Mouse (Mus musculus) liver, postnatal 0 days (tissue): ENCODE data around the gene Trove2. TPM values are rescaled to one million over a fixed set of nuclear protein-coding genes. Genes with fewer than 3 reads are reported as not detected.

Experiments
- ATAC-seq: fragments of 200-750 bp; cut with Nextera tagmentation; 2 replicates; pipeline ENCODE4 v1.8.0; 2017; ENCODE audit warnings: mild to moderate bottlenecking, moderate library complexity
- DNase-seq: peaks from one replicate; pipeline ENCODE4 v3.0.0-alpha.2; 2016
- H3K27ac ChIP-seq: fragments of 300-500 bp; sonication (generic); 2 replicates; pipeline ENCODE4 v1.5.1; 2014; ENCODE audit warnings: antibody characterized with exemption, moderate library complexity, mild to moderate bottlenecking, low read depth
- H3K27me3 ChIP-seq: fragments of 300-500 bp; sonication (generic); 2 replicates; pipeline ENCODE4 v1.6.1; 2014; ENCODE audit warnings: low read length, control low read depth, mixed read lengths; ENCODE audit not compliant: insufficient read depth
- H3K36me3 ChIP-seq: fragments of 300-500 bp; sonication (generic); replicated peaks from 2 replicates; pipeline ENCODE4 v1.6.1; 2014; ENCODE audit warnings: mild to moderate bottlenecking, control low read depth, low read length, moderate library complexity, mixed read lengths; ENCODE audit not compliant: insufficient read depth
- H3K4me1 ChIP-seq: fragments of 300-500 bp; sonication (generic); 2 replicates; pipeline ENCODE4 v1.6.1; 2014; ENCODE audit warnings: antibody characterized with exemption, mild to moderate bottlenecking, control low read depth; ENCODE audit not compliant: insufficient read depth
- H3K4me2 ChIP-seq: fragments of 300-500 bp; sonication (generic); 2 replicates; pipeline ENCODE4 v1.6.1; 2014; ENCODE audit warnings: low read depth, mild to moderate bottlenecking, low read length, moderate library complexity, mixed read lengths
- H3K4me3 ChIP-seq: fragments of 300-500 bp; sonication (generic); 2 replicates; pipeline ENCODE4 v1.5.1; 2014; ENCODE audit warnings: low read depth, low read length
- H3K9ac ChIP-seq: fragments of 300-500 bp; sonication (generic); replicated peaks from 2 replicates; pipeline ENCODE4 v1.6.1; 2014; ENCODE audit warnings: mild to moderate bottlenecking, moderate library complexity
- H3K9me3 ChIP-seq: fragments of 300-500 bp; sonication (generic); 2 replicates; pipeline ENCODE4 v1.6.1; 2016; ENCODE audit warnings: mild to moderate bottlenecking, control low read depth, low read length, mixed read lengths
- CTCF ChIP-seq: sonication (generic); IDR thresholded peaks from 2 replicates; pipeline ENCODE4 v1.5.1; 2016; ENCODE audit warnings: antibody characterized with exemption, low read depth
- EP300 ChIP-seq: IDR thresholded peaks from 2 replicates; pipeline ENCODE4 v1.6.1; 2016; ENCODE audit warnings: antibody characterized with exemption, low read depth, mild to moderate bottlenecking
- WGBS: fragments of 180-500 bp; shearing (Covaris S2); extraction: QIAGEN DNeasy Blood & Tissue Kit; methylation state at CpG from one replicate; pipeline ENCODE4 v1.1.7; 2014; ENCODE audit not compliant: insufficient replicate concordance; 5-methylcytosine and 5-hydroxymethylcytosine counted together
- polyA plus RNA-seq: library from polyadenylated mRNA; unstranded; fragments of >200 nt; fragmentation: Nextera tagmentation; extraction: Ambion mirVana; gene quantifications from 2 replicates; pipeline ENCODE4 v1.2.1, GENCODE M21; 2015

Trove2 gene
- polyA plus RNA-seq, 1 experiment from 2014 or later, result 1.6 TPM

DNA sequence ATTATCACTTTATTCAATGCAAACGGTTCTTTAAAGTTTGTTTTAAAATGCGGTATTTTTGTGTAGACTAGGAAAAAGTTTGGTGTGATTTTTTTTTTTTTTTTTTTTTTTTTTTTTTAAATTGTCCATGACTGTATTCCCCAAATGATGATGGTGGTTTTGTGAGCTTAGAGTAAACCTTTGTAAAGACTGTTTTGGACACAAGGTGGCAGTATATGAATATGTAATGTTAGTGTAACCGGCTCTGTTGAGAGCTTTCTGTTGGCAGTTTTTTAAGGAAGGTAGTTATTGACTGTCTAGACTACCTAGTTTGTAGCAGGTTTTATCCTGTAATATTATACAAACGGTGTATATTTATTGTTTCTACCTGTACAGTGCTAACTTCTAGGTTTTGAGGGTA lies 26.7 kb upstream of the Trove2 start:
- Histone ChIP-seq H3K9me3 (no peaks in the 10 kb centered on the region), H3K9ac (no peak overlapping the region), H3K36me3 (peaks cover 14% of the 10 kb centered on the region), H3K4me3 (no peak overlapping the region), H3K4me2 (no peak overlapping the region), H3K4me1 (no peaks in the 10 kb centered on the region), H3K27me3 (no peaks in the 10 kb centered on the region), H3K27ac (no peak overlapping the region)
- WGBS, result 30% methylated on average over 4 of the region's 4 CpGs
- ATAC-seq (peak; percentile 66), DNase-seq (no peak)
- TF ChIP-seq EP300 (no peak), CTCF (peak; percentile 66)

DNA sequence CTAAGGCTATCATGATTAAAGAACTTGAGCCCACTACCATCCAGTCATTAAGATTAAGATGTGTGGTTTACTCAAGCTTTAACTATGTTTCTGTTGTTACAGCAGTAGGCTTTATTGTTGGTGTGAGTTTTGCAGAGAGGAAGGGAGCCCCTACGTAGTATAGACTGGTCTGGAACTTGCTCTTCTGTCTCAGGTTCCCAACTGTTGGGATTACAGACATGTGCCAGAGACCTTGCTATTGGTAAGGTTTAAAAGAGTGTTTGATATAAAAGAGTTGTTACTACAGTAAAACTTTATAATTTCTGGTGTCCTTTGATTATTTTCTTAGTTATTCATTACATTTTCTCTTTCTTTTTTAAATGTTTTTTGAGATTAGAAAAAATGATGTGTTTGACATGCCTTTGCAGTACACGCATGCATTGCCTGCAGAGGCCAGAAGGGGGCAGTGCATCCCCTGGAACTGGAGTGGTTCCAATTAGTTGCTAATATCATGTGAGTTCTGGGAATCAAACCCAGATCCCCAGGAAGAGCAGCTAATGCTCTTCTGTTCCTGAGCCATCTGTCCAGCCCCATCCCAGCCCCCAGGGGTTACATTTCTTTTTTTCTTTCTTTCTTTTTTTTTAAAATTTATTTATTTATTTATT lies 11.8 kb upstream of the Trove2 start:
- no peaks in the 10 kb centered on the region for H3K4me1 ChIP-seq
- ATAC-seq (peak; percentile 49; the same call in 1 of the 2 replicates), DNase-seq (peak; percentile 75)
- H3K4me3 ChIP-seq, result no peak overlapping the region
- no peaks in the 10 kb centered on the region for H3K27me3 ChIP-seq
- peaks cover 14% of the 10 kb centered on the region for H3K36me3 ChIP-seq
- no peaks in the 10 kb centered on the region for H3K9me3 ChIP-seq
- no peak overlapping the region for H3K27ac ChIP-seq
- 76% methylated on average over 2 of the region's 2 CpGs for WGBS
- TF ChIP-seq CTCF (peak; percentile 85), EP300 (no peak)
- no peak overlapping the region for H3K4me2 ChIP-seq
- H3K9ac ChIP-seq, result no peak overlapping the region

DNA sequence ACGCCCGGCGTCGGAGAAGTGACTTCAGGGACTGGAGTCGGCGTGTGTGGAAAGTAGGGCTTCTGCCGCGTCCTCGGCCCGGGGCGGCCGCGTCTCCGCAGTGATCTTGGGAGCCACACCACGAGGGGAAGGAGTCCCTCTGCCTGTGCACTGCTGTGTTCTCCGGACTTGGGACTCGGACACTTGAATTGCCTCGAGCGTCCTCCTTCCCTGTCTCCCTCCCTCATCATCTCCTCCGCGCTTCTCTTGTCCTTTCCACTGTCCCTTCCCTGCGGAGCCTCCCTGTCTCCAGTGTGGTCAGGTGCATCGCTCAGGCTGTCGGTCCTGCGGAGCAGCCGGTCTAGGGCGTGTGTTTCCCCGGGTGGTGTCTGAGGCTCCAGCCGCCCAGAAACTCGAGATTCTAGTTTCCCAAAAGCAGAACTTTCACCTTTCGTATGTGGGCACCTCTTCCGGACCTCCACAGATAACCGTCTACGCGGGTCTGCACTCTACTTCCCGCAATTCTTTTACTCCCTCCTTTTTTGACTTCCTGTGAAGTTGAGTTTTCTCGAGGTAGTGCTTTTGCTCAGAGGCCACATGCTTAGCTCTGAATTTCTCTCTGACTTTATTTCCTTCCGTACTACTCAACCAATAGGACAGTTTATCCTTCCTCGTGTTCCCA lies 820 bp upstream of the Trove2 start:
- WGBS, result under 1% methylated on average over 38 of the region's 39 CpGs
- Histone ChIP-seq H3K9ac (peak overlapping the region; percentile 95), H3K9me3 (no peaks in the 10 kb centered on the region), H3K27me3 (no peaks in the 10 kb centered on the region), H3K4me2 (peak overlapping the region; percentile 81), H3K36me3 (0 out of 2 replicates have a peak, but pooled peaks cover 5% of the 10 kb centered on the region), H3K27ac (peak overlapping the region; percentile 88), H3K4me3 (peak overlapping the region; percentile 95), H3K4me1 (0 out of 2 replicates have a peak, but pooled peaks cover 2% of the 10 kb centered on the region)
- ATAC-seq, result peak; percentile 40
- no peak for DNase-seq
- TF ChIP-seq CTCF (no peak), EP300 (no peak)

DNA sequence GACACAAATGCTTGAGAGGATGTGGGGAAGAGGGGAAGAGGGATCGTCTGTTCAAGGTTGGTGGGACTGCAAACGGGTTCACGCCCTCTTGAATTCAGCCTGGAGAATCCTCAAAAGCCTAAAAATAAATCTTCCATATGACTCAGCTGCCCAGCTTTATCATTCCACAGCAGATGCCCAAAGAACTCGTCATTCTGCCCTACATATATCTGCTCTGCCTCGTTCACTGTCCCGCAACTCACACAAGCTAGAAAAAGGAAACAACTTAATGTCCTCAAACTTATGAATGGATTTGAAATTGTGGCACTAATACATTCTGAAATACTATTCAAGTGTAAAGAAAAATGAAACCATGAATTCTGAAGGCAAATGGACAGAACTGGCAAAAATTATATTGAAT lies 3.0 kb downstream of the Trove2 start:
- H3K4me3 ChIP-seq, result no peak overlapping the region
- no peaks in the 10 kb centered on the region for H3K27me3 ChIP-seq
- no peak for DNase-seq
- no peak overlapping the region for H3K9ac ChIP-seq
- ATAC-seq, result no peak
- no peak overlapping the region for H3K27ac ChIP-seq
- WGBS, result 46% methylated on average over 6 of the region's 6 CpGs
- H3K4me2 ChIP-seq, result no peak overlapping the region
- 0 out of 2 replicates have a peak, but pooled peaks cover 2% of the 10 kb centered on the region for H3K4me1 ChIP-seq
- H3K9me3 ChIP-seq, result no peaks in the 10 kb centered on the region
- TF ChIP-seq EP300 (no peak), CTCF (no peak)
- no peaks in the 10 kb centered on the region for H3K36me3 ChIP-seq

DNA sequence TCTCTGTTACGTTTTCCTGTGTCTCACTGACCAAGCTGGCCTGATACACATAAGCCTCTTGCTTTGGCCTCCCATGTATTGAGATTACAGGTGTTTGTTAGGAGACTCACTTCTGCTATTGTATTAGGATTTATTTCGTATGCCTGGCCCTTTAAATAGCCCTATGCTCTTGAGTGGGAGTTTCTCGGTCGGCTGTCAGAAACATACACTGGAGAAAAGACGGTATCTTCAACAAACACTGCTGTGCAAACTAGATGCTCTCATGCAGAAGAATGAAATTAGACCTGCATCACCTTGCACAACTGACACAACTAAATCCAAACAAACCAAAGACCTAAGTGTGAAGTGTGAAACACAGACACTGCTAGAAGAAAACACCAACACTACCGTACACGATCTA lies 3.8 kb downstream of the Trove2 start:
- no peak for DNase-seq
- no peaks in the 10 kb centered on the region for H3K9me3 ChIP-seq
- H3K4me2 ChIP-seq, result no peak overlapping the region
- ATAC-seq, result no peak
- no peak overlapping the region for H3K4me3 ChIP-seq
- WGBS, result 60% methylated on average over 7 of the region's 7 CpGs
- H3K27ac ChIP-seq, result no peak overlapping the region
- H3K9ac ChIP-seq, result no peak overlapping the region
- H3K4me1 ChIP-seq, result no peaks in the 10 kb centered on the region
- no peaks in the 10 kb centered on the region for H3K36me3 ChIP-seq
- TF ChIP-seq CTCF (no peak), EP300 (no peak)
- no peaks in the 10 kb centered on the region for H3K27me3 ChIP-seq

DNA sequence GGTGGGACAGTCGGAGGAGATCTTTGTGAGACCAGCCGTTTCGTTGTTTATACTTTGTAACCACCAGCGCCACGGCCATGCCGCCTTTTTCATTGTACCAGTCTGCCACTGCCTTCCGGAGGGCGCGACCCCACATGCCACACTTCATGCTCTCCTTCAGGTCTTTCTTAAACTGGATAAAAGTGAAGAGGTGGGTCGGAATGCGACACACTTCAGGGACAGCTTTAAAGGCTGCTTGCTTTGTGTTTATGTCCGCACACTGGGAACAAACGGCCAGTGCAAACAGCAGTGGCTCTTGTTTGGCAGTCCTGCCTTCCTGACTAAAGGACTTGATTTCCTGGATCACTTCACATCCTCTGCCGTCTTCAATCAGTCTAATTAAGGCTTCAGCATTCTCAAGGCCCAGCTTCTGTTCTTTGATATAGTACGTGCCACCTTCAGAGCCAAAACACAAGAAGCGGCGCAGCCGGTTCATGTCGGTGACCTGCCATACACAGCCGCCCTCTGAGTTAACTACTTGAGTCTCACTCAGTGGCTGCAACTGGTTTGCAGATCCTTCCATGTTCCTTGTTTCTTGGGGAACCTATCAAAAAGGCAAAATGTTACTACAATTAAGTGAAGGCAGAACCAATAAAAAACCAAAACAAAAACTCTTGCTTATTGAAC lies 6.3 kb downstream of the Trove2 start:
- Histone ChIP-seq H3K27ac (no peak overlapping the region), H3K4me2 (no peak overlapping the region), H3K4me3 (no peak overlapping the region), H3K4me1 (no peaks in the 10 kb centered on the region), H3K36me3 (peaks cover 3% of the 10 kb centered on the region; the same call in 1 of the 2 replicates), H3K9ac (no peak overlapping the region), H3K27me3 (no peaks in the 10 kb centered on the region), H3K9me3 (no peaks in the 10 kb centered on the region)
- 79% methylated on average over 20 of the region's 20 CpGs for WGBS
- ATAC-seq (no peak), DNase-seq (no peak)
- TF ChIP-seq CTCF (no peak), EP300 (no peak)
